Mouse (Mus musculus) telencephalon, adult 2 months (tissue): ENCODE measurements around the gene Arhgef26.

Experiments
- DNase-seq: peaks from one replicate; pipeline ENCODE4 v3.0.0-alpha.2; 2011; ENCODE audit warnings: low read depth, low spot score

Arhgef26 gene

GRCm38 (mm10) chr3:62338044-62338443, at the start of gene Arhgef26:
TSS of gene Arhgef26 (plus strand) at chr3:62338344.
- DNase-seq: no peak

GRCm38 (mm10) chr3:62310493-62310892, 27.7 kb upstream of the Arhgef26 start:
- no peak for DNase-seq

GRCm38 (mm10) chr3:62311224-62311623, 26.9 kb upstream of the Arhgef26 start:
- no peak for DNase-seq

GRCm38 (mm10) chr3:62324708-62325107, 13.4 kb upstream of the Arhgef26 start:
- no peak for DNase-seq

GRCm38 (mm10) chr3:62327903-62328302, 10.2 kb upstream of the Arhgef26 start:
- DNase-seq: no peak

GRCm38 (mm10) chr3:62338461-62338853, 313 bp downstream of the Arhgef26 start:
- no peak for DNase-seq

- DNase-seq: no peak
Measured at GRCm38 (mm10) chr3:62338854-62339515, 841 bp downstream of the Arhgef26 start.

- no peak for DNase-seq
Measured at GRCm38 (mm10) chr3:62339516-62340051, 1.4 kb downstream of the Arhgef26 start.

- DNase-seq: no peak
Measured at GRCm38 (mm10) chr3:62340154-62340760, 2.1 kb downstream of the Arhgef26 start.

- DNase-seq: no peak
Measured at GRCm38 (mm10) chr3:62340861-62341260, 2.7 kb downstream of the Arhgef26 start.

GRCm38 (mm10) chr3:62341496-62342205, 3.5 kb downstream of the Arhgef26 start:
- no peak for DNase-seq

GRCm38 (mm10) chr3:62348514-62349217, 10.5 kb downstream of the Arhgef26 start:
- no peak for DNase-seq

- no peak for DNase-seq
Measured at GRCm38 (mm10) chr3:62349218-62349897, 11.2 kb downstream of the Arhgef26 start.

- no peak for DNase-seq
Measured at GRCm38 (mm10) chr3:62352071-62352470, 13.9 kb downstream of the Arhgef26 start.

GRCm38 (mm10) chr3:62352876-62353275, 14.7 kb downstream of the Arhgef26 start:
- DNase-seq: no peak

- DNase-seq: no peak
Measured at GRCm38 (mm10) chr3:62367882-62368281, 29.7 kb downstream of the Arhgef26 start.

- DNase-seq: no peak
Measured at GRCm38 (mm10) chr3:62372841-62373240, 34.7 kb downstream of the Arhgef26 start.

- DNase-seq: no peak
Measured at GRCm38 (mm10) chr3:62374346-62374745, 36.2 kb downstream of the Arhgef26 start.

- DNase-seq: no peak
Measured at GRCm38 (mm10) chr3:62374831-62375230, 36.7 kb downstream of the Arhgef26 start.

GRCm38 (mm10) chr3:62376719-62377118, 38.6 kb downstream of the Arhgef26 start:
- no peak for DNase-seq

- DNase-seq: no peak
Measured at GRCm38 (mm10) chr3:62379946-62380345, 41.8 kb downstream of the Arhgef26 start.
